Mouse (Mus musculus) monocyte, adult 5-6 weeks (primary cell): ENCODE measurements around the gene Nol4l. TPM values are rescaled to one million over a fixed set of nuclear protein-coding genes. Genes with fewer than 3 reads are reported as not detected.
"Not testable (repeated sequence)": the region's sequence is repeated elsewhere in the genome, so short reads cannot be mapped to it uniquely, and the experiment has no call there.

Source experiments
- ATAC-seq: fragments of 153-309, 156-312 bp; replicated peaks from 2 replicates; pipeline ENCODE4 v1.8.0; 2017; ENCODE audit warnings: mild to moderate bottlenecking; ENCODE audit not compliant: low TSS enrichment, insufficient number of reproducible peaks, severe bottlenecking, poor library complexity, low FRiP score
- total RNA-seq: library from RNA; stranded (forward); fragments of 200-1000, 200-491, 200-594 nt; gene quantifications from 3 replicates; pipeline ENCODE4 v1.2.3, GENCODE M21; 2017

Gene Nol4l
- total RNA-seq, 1 experiment from 2014 or later = 1.3 TPM

GRCm38 (mm10) chr2:153399166-153399565 is 130.6 kb downstream of the Nol4l start:
- no peak for ATAC-seq

- ATAC-seq = no peak
These were observed 131.8 kb downstream of the Nol4l start for GRCm38 (mm10) chr2:153397790-153398515.

- no peak for ATAC-seq
These were observed 136.7 kb downstream of the Nol4l start for GRCm38 (mm10) chr2:153393045-153393444.

GRCm38 (mm10) chr2:153389831-153390230 is 139.9 kb downstream of the Nol4l start:
- no peak for ATAC-seq

- no peak for ATAC-seq
These were observed 149.3 kb downstream of the Nol4l start for GRCm38 (mm10) chr2:153380479-153380878.

- no peak for ATAC-seq
These were observed 154.4 kb downstream of the Nol4l start for GRCm38 (mm10) chr2:153375380-153375779.

- ATAC-seq = no peak
These were observed 158.9 kb downstream of the Nol4l start for GRCm38 (mm10) chr2:153370871-153371270.

GRCm38 (mm10) chr2:153364531-153364930 is 165.2 kb downstream of the Nol4l start:
- ATAC-seq = not testable (repeated sequence)

- ATAC-seq = no peak
These were observed 168.6 kb downstream of the Nol4l start for GRCm38 (mm10) chr2:153361101-153361710.

Other genes starting within 250 kb of the Nol4l start
- 27.2 to 38.3 TPM (median 34.8 TPM) in 3 replicates for gene Kif3b, start 238.6 kb downstream of the Nol4l start, total RNA-seq
- 30.4 to 36.5 TPM (median 34.3 TPM) in 3 replicates for gene Asxl1, start 184.1 kb downstream of the Nol4l start, total RNA-seq
- not detected in 3 replicates for gene 4930404H24Rik, start 37.2 kb downstream of the Nol4l start, total RNA-seq
- 32.5 to 55.1 TPM (median 32.6 TPM) in 3 replicates for gene Commd7, start 102.8 kb upstream of the Nol4l start, total RNA-seq
- 2.9 to 12.0 TPM (median 5.7 TPM) in 3 replicates for gene Dnmt3b, start 119.5 kb upstream of the Nol4l start, total RNA-seq
- gene Dnmt3c, start 166.7 kb upstream of the Nol4l start, total RNA-seq = not detected in 3 replicates
- 84.4 to 215 TPM (median 180 TPM) in 3 replicates for gene Mapre1, start 211.3 kb upstream of the Nol4l start, total RNA-seq
- gene Efcab8, start 250.0 kb upstream of the Nol4l start, total RNA-seq = 0.29 TPM in 1 of 3 replicates, not detected in the others